Mouse (Mus musculus): ENCODE data around the gene Map7. TPM values are rescaled to one million over a fixed set of nuclear protein-coding genes. Genes with fewer than 3 reads are reported as not detected.

Map7 gene
- total and polyA plus RNA-seq, 2 experiments = 11.1 to 13.7 TPM

DNA sequence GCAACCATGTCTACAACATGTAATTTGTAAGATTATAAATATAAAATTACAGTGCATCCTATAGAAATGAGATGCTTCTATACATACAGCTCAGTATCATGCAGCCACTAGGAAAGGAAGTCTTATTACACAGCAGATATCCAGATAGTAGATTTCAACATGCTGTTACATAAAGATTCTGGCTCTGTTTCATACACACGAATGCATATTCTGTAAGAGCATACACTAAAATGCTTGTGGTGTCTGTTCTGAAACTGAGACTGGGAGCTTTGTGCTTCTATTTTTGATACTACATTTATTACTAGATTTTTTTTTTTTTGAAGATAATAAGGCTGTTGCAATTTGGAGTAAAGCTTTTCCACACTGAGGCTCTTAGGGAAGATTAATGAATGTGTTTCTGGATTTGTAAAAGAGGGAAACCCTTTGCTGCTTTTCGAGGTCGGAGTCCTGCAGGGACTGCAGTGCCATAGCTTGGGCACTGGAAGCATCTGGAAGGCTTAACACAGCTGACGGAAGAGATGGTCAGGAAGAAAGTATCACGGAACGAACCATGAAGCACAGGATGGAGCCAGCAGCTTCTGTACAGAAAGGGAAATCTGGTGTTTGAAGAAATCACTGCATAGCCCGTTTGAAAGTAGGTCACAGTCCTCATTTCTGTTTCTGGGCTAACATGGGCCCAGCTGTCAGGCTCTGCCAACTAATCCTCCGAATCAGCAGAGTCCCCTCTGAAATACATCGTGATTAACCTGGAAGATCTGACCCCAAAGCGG is 50.9 kb downstream of the Map7 start:
- no peaks in the 10 kb centered on the region for H3K27me3 ChIP-seq (ENCODE audit: control insufficient read depth, insufficient read depth, low read length)
- 55% methylated on average over 10 of the region's 10 CpGs for WGBS
- DNase-seq (ENCODE audit: extremely low read depth, low read depth, low spot score) = no peak
- H3K4me3 ChIP-seq (ENCODE audit: insufficient read depth, low read depth, low read length) = no peak overlapping the region
- H3K9ac ChIP-seq (ENCODE audit: low read depth, low read length) = no peak overlapping the region
- no peak overlapping the region for H3K27ac ChIP-seq (replicated peaks; ENCODE audit: insufficient read depth, low read depth, low read length)
- peaks cover 28% of the 10 kb centered on the region; the same call in 1 of the 2 replicates for H3K79me2 ChIP-seq (ENCODE audit: control insufficient read depth, insufficient read depth, low read length)
- no peaks in the 10 kb centered on the region for H3K36me3 ChIP-seq (ENCODE audit: control insufficient read depth, insufficient read depth, low read length)
- peaks cover 25% of the 10 kb centered on the region for H3K4me1 ChIP-seq (ENCODE audit: control insufficient read depth, insufficient read depth, low read length)
- TF ChIP-seq CTCF (IDR thresholded peaks at IDR 0.05; ENCODE audit: low read depth, low read length) (no peak), POLR2A (IDR thresholded peaks at IDR 0.05; ENCODE audit: extremely low read depth, insufficient read depth, low read length) (no peak)

DNA sequence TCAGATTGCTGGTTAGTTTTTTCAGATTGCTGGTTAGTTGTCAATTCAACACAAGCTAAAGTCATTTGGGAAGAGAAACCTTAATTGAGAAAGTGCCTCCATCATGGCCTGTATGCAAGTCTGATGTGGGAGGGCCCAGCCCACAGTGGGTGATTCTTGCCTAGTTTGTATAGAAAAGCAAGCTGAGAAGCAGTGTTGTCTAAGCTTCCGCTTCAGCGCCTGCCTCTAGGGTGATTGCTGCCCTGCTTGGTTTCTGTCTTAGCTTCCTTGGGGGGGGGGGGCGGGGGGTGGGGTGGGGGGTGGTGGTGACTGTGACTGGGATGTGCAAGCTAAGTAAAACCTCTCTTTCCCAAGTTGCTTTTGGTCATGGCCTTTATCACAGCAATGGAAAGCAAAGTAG is 53.0 kb downstream of the Map7 start:
- WGBS = 83% methylated on average over 3 of the region's 3 CpGs
- peaks cover 24% of the 10 kb centered on the region; the same call in 1 of the 2 replicates for H3K79me2 ChIP-seq (ENCODE audit: control insufficient read depth, insufficient read depth, low read length)
- H3K4me1 ChIP-seq (ENCODE audit: control insufficient read depth, insufficient read depth, low read length) = peaks cover 24% of the 10 kb centered on the region
- no peak overlapping the region for H3K9ac ChIP-seq (ENCODE audit: low read depth, low read length)
- H3K27me3 ChIP-seq (ENCODE audit: control insufficient read depth, insufficient read depth, low read length) = no peaks in the 10 kb centered on the region
- no peaks in the 10 kb centered on the region for H3K36me3 ChIP-seq (ENCODE audit: control insufficient read depth, insufficient read depth, low read length)
- no peak overlapping the region for H3K4me3 ChIP-seq (ENCODE audit: insufficient read depth, low read depth, low read length)
- TF ChIP-seq CTCF (IDR thresholded peaks at IDR 0.05; ENCODE audit: low read depth, low read length) = no peak
- no peak for TF ChIP-seq POLR2A (IDR thresholded peaks at IDR 0.05; ENCODE audit: extremely low read depth, insufficient read depth, low read length)
- H3K27ac ChIP-seq (replicated peaks; ENCODE audit: insufficient read depth, low read depth, low read length) = no peak overlapping the region
- no peak for DNase-seq (ENCODE audit: extremely low read depth, low read depth, low spot score)

DNA sequence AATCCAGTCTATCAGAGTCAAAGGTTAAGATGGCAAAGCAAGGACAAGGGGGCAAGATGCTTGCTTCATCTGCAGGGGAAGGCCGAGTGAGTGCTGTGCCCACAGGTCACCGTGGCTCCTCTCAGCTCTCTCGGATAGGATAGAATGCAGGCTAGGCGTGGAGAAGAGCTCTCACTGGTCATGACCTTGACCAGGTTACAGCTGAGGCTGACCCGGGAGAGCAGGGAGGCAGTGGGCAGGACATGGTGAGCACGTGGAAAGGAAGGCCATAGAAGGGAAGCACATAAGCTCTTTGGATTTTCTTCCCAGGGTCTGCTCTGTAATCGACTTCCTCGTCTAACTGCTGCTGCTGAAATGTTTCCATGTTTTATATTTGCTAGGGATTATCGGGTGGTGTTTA is 53.9 kb downstream of the Map7 start:
- H3K27ac ChIP-seq (replicated peaks; ENCODE audit: insufficient read depth, low read depth, low read length) = no peak overlapping the region
- no peaks in the 10 kb centered on the region for H3K27me3 ChIP-seq (ENCODE audit: control insufficient read depth, insufficient read depth, low read length)
- no peak overlapping the region for H3K4me3 ChIP-seq (ENCODE audit: insufficient read depth, low read depth, low read length)
- peaks cover 28% of the 10 kb centered on the region for H3K79me2 ChIP-seq (ENCODE audit: control insufficient read depth, insufficient read depth, low read length)
- H3K4me1 ChIP-seq (ENCODE audit: control insufficient read depth, insufficient read depth, low read length) = peaks cover 24% of the 10 kb centered on the region
- 37% methylated on average over 9 of the region's 9 CpGs for WGBS
- TF ChIP-seq POLR2A (IDR thresholded peaks at IDR 0.05; ENCODE audit: extremely low read depth, insufficient read depth, low read length) (no peak), CTCF (IDR thresholded peaks at IDR 0.05; ENCODE audit: low read depth, low read length) (no peak)
- DNase-seq (ENCODE audit: extremely low read depth, low read depth, low spot score) = peak; percentile 81
- H3K9ac ChIP-seq (ENCODE audit: low read depth, low read length) = no peak overlapping the region
- H3K36me3 ChIP-seq (ENCODE audit: control insufficient read depth, insufficient read depth, low read length) = no peaks in the 10 kb centered on the region

DNA sequence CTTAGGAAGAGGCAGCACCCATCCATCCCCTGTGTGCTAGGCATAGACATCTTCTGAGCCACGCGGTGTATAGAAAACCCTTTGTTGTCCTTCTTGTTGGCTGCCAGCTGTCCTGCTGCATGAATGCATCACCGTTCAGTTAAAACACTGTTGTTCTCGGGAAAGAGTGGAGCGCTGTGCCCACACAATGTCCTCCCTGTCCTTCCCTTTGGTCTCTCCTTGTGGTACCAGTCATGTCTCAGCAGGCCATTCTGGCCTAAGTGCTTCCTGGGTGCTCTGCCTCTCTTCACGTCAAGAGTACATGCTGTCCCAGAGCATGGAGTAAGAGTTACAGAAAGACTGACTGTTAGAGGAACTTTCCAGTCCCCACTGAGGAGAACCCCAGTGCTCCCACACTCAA is 54.5 kb downstream of the Map7 start:
- Histone ChIP-seq H3K4me3 (ENCODE audit: insufficient read depth, low read depth, low read length) (no peak overlapping the region), H3K27me3 (ENCODE audit: control insufficient read depth, insufficient read depth, low read length) (no peaks in the 10 kb centered on the region), H3K4me1 (ENCODE audit: control insufficient read depth, insufficient read depth, low read length) (peaks cover 24% of the 10 kb centered on the region), H3K36me3 (ENCODE audit: control insufficient read depth, insufficient read depth, low read length) (no peaks in the 10 kb centered on the region), H3K27ac (replicated peaks; ENCODE audit: insufficient read depth, low read depth, low read length) (no peak overlapping the region), H3K79me2 (ENCODE audit: control insufficient read depth, insufficient read depth, low read length) (peaks cover 28% of the 10 kb centered on the region), H3K9ac (ENCODE audit: low read depth, low read length) (no peak overlapping the region)
- 92% methylated on average over 6 of the region's 6 CpGs for WGBS
- TF ChIP-seq POLR2A (IDR thresholded peaks at IDR 0.05; ENCODE audit: extremely low read depth, insufficient read depth, low read length) = no peak
- no peak for TF ChIP-seq CTCF (IDR thresholded peaks at IDR 0.05; ENCODE audit: low read depth, low read length)
- DNase-seq (ENCODE audit: extremely low read depth, low read depth, low spot score) = no peak

DNA sequence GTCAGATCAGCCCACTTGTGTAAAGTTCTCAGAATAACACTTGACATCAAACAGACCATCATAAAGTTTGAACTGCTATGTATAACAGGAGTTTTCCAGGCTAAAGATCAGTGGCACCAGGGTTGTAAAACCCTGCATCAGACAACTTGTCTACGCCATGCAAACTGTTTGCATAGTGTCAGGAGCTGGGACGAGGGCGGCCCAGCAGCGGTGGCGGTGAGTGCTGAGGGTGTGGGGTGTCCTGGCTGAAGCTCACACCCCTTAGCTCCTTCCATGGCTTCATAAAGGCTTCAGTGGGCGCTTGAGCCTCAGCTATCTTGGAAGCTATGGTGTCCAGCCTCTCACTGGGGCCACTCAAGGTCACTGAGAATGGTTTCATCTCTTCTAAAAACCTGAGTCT is 55.2 kb downstream of the Map7 start:
- H3K4me1 ChIP-seq (ENCODE audit: control insufficient read depth, insufficient read depth, low read length) = peaks cover 29% of the 10 kb centered on the region
- TF ChIP-seq CTCF (IDR thresholded peaks at IDR 0.05; ENCODE audit: low read depth, low read length) (no peak), POLR2A (IDR thresholded peaks at IDR 0.05; ENCODE audit: extremely low read depth, insufficient read depth, low read length) (no peak)
- no peaks in the 10 kb centered on the region for H3K36me3 ChIP-seq (ENCODE audit: control insufficient read depth, insufficient read depth, low read length)
- H3K79me2 ChIP-seq (ENCODE audit: control insufficient read depth, insufficient read depth, low read length) = peaks cover 28% of the 10 kb centered on the region
- DNase-seq (ENCODE audit: extremely low read depth, low read depth, low spot score) = no peak
- 50% methylated on average over 6 of the region's 6 CpGs for WGBS
- H3K27ac ChIP-seq (replicated peaks; ENCODE audit: insufficient read depth, low read depth, low read length) = no peak overlapping the region
- H3K9ac ChIP-seq (ENCODE audit: low read depth, low read length) = no peak overlapping the region
- H3K4me3 ChIP-seq (ENCODE audit: insufficient read depth, low read depth, low read length) = no peak overlapping the region
- H3K27me3 ChIP-seq (ENCODE audit: control insufficient read depth, insufficient read depth, low read length) = no peaks in the 10 kb centered on the region

Data from liver, adult 2 months (tissue).